Comparison of ENCODE assay signal across 6 mouse cellular contexts in genomic region chr17:15000047-15000446, GRCm38 (mm10). TPM values are rescaled to one million over a fixed set of nuclear protein-coding genes. Genes with fewer than 3 reads are reported as not detected.
"Had no signal": no experiment of that assay in that cellular context is flagged by ENCODE, and none has a peak within 500 bp of the region (broad histone marks: within the 10 kb centered on the region; RNA-seq: fewer than 3 reads in every experiment).

No protein-coding gene starts in this region.

RNA-seq across cellular contexts. Expression of gene Gm3417, which starts 21.5 kb away (rescaled TPM):
- total RNA-seq: midbrain, postnatal 0 days; monocyte, adult 5-6 weeks; neutrophil, adult 5-6 weeks had no signal
- polyA plus RNA-seq: lung, embryonic 14.5 days; midbrain, embryonic 15.5 days; neural tube, embryonic 14.5 days had no signal
